Mouse (Mus musculus) kidney, adult 2 months (tissue): Measurements from ENCODE around the gene Spata7.

Experiments used
- CTCF ChIP-seq: fragments of 200-500 bp; conservative IDR thresholded peaks from 2 replicates; pipeline ENCODE4 v1.5.1; 2011; ENCODE audit warnings: low read depth, mild to moderate bottlenecking, control low read depth, low read length, moderate library complexity, mixed read lengths; ENCODE audit not compliant: insufficient read depth, insufficient read length
- POLR2A ChIP-seq: fragments of 200-500 bp; IDR thresholded peaks from one replicate; pipeline ENCODE4 v1.6.1; 2011; ENCODE audit warnings: low read depth, low read length, control low read depth

- TF ChIP-seq CTCF (no peak), POLR2A (no peak)
Observed at GRCm38 (mm10) chr12:98690230-98690629, 62.3 kb downstream of the Spata7 start.
